Mouse (Mus musculus) erythroblast, embryonic 14.5 days (primary cell): ENCODE results near the gene Aim2.

Experiments
- GATA1 ChIP-seq: IDR thresholded peaks from 2 replicates; pipeline ENCODE4 v1.6.1; 2012; ENCODE audit warnings: low read length, inconsistent platforms, mixed read lengths
- TAL1 ChIP-seq: IDR thresholded peaks from 3 replicates; pipeline ENCODE4 v1.6.1; 2012; ENCODE audit warnings: low read length, inconsistent platforms, mixed read lengths

- TF ChIP-seq GATA1: no peak
- no peak for TF ChIP-seq TAL1
These were observed 1.5 kb upstream of the Aim2 start for GRCm38 (mm10) chr1:173349192-173349591.
